Mouse (Mus musculus) naive thymus-derived CD4-positive, alpha-beta T cell, adult 2 months (primary cell): ENCODE measurements around the gene Slc25a34.

Experiments
- DNase-seq: peaks from one replicate; pipeline ENCODE4 v3.0.0-alpha.2; 2011; ENCODE audit warnings: low read depth

Gene Slc25a34

GRCm38 (mm10) chr4:141617863-141618564 lies 5.6 kb downstream of the Slc25a34 start:
- DNase-seq, result peak; percentile 51

GRCm38 (mm10) chr4:141617299-141617698 lies 6.3 kb downstream of the Slc25a34 start:
- DNase-seq, result peak; percentile 62

GRCm38 (mm10) chr4:141616811-141617210 lies 6.8 kb downstream of the Slc25a34 start:
- no peak for DNase-seq

- no peak for DNase-seq
Observed at GRCm38 (mm10) chr4:141614946-141615345, 8.7 kb downstream of the Slc25a34 start.

- DNase-seq, result no peak
Observed at GRCm38 (mm10) chr4:141609538-141609937, 14.1 kb downstream of the Slc25a34 start.

GRCm38 (mm10) chr4:141605861-141606260 lies 17.8 kb downstream of the Slc25a34 start, which contains the start of gene Fblim1:
TSS of gene Fblim1 (minus strand) at chr4:141606096.
- no peak for DNase-seq

- no peak for DNase-seq
Observed at GRCm38 (mm10) chr4:141605421-141605820, 18.2 kb downstream of the Slc25a34 start.

- DNase-seq, result no peak
Observed at GRCm38 (mm10) chr4:141604493-141604892, 19.1 kb downstream of the Slc25a34 start.

GRCm38 (mm10) chr4:141603921-141604320 lies 19.7 kb downstream of the Slc25a34 start:
- no peak for DNase-seq

- DNase-seq, result no peak
Observed at GRCm38 (mm10) chr4:141602523-141603223, 20.9 kb downstream of the Slc25a34 start.

GRCm38 (mm10) chr4:141601148-141601862 lies 22.3 kb downstream of the Slc25a34 start:
- no peak for DNase-seq

- no peak for DNase-seq
Observed at GRCm38 (mm10) chr4:141600364-141600763, 23.3 kb downstream of the Slc25a34 start.

- no peak for DNase-seq
Observed at GRCm38 (mm10) chr4:141599251-141600141, 24.1 kb downstream of the Slc25a34 start.

GRCm38 (mm10) chr4:141598894-141599250 lies 24.7 kb downstream of the Slc25a34 start:
- DNase-seq, result no peak

- no peak for DNase-seq
Observed at GRCm38 (mm10) chr4:141598199-141598893, 25.3 kb downstream of the Slc25a34 start.

GRCm38 (mm10) chr4:141596700-141597328 lies 26.8 kb downstream of the Slc25a34 start:
- no peak for DNase-seq

- DNase-seq, result no peak
Observed at GRCm38 (mm10) chr4:141595605-141596268, 27.9 kb downstream of the Slc25a34 start.

- no peak for DNase-seq
Observed at GRCm38 (mm10) chr4:141595138-141595537, 28.5 kb downstream of the Slc25a34 start.

- DNase-seq, result peak; percentile 47
Observed at GRCm38 (mm10) chr4:141591547-141591946, 32.1 kb downstream of the Slc25a34 start.

- DNase-seq, result no peak
Observed at GRCm38 (mm10) chr4:141583919-141584318, 39.7 kb downstream of the Slc25a34 start.
